Mouse (Mus musculus): ENCODE measurements around the gene Cog7. TPM values are rescaled to one million over a fixed set of nuclear protein-coding genes. Genes with fewer than 3 reads are reported as not detected.
A peak's percentile ranks its signal among the peaks of the same experiment; 100 is the strongest.

The Cog7 gene
- polyA plus RNA-seq, 1 experiment from 2014 or later, result 48.9 TPM

- in situ Hi-C loops (cut with MboI; ENCODE audit: low pct_unique_long_range_greater_than_20kb), result no loop called here
Observed at GRCm38 (mm10) chr7:121955802-121956201, 25.7 kb downstream of the Cog7 start.

GRCm38 (mm10) chr7:121954891-121955669, 26.4 kb downstream of the Cog7 start:
- no peak for ATAC-seq
- H3K27me3 ChIP-seq, result no peaks in the 10 kb centered on the region
- no peak for TF ChIP-seq CTCF (IDR thresholded peaks at IDR 0.05)
- CTCF ChIA-PET, result interaction anchor here (2.6 to 3.3 kb wide), 2 partner anchors 9 to 221 kb away, joined by 11 to 15 read pairs; partner anchors contain the start of gene Scnn1g
- DNase-seq (ENCODE audit: low read depth, low spot score), result no peak
- in situ Hi-C loops (cut with MboI; ENCODE audit: low pct_unique_long_range_greater_than_20kb), result no loop called here
- POLR2A ChIA-PET, result interaction anchor here (0.8 kb wide), 1 partner anchor 12 kb away, joined by 3 read pairs; no protein-coding TSS in a partner anchor

More at GRCm38 (mm10) chr7:121955802-121956201, 25.7 kb downstream of the Cog7 start:
- ATAC-seq (no peak), DNase-seq (ENCODE audit: low read depth, low spot score) (no peak)
- ChIA-PET POLR2A (interaction anchor here (0.8 kb wide), 1 partner anchor 13 kb away, joined by 3 read pairs; no protein-coding TSS in a partner anchor), CTCF (interaction anchor here (2.6 to 3.3 kb wide), 2 partner anchors 8 to 222 kb away, joined by 11 to 15 read pairs; partner anchors contain the start of gene Scnn1g)
- TF ChIP-seq CTCF (IDR thresholded peaks at IDR 0.05), result no peak
- no peaks in the 10 kb centered on the region for H3K27me3 ChIP-seq

- POLR2A ChIA-PET, result interaction anchor here (0.8 to 1.2 kb wide), 2 partner anchors 16 to 164 kb away, joined by 3 to 4 read pairs; no protein-coding TSS in a partner anchor
- no peak for DNase-seq (ENCODE audit: low read depth, low spot score)
- TF ChIP-seq CTCF (IDR thresholded peaks at IDR 0.05), result no peak
- H3K27me3 ChIP-seq, result no peaks in the 10 kb centered on the region
- peak; percentile 54 for ATAC-seq
- in situ Hi-C loops (cut with MboI; ENCODE audit: low pct_unique_long_range_greater_than_20kb), result loop anchor here (25.0 kb wide), 1 partner anchor 910 kb away; the partner anchor contains the start of gene Mettl9
- CTCF ChIA-PET, result interaction anchor here (0.7 to 1.7 kb wide), 3 partner anchors 13 to 120 kb away, joined by 3 to 4 read pairs (median 4); no protein-coding TSS in a partner anchor
Observed at GRCm38 (mm10) chr7:121947513-121947912, 34.0 kb downstream of the Cog7 start.

- DNase-seq (ENCODE audit: low read depth, low spot score), result no peak
- ATAC-seq, result no peak
- H3K27me3 ChIP-seq, result no peaks in the 10 kb centered on the region
- CTCF ChIA-PET, result interaction anchor here (1.1 to 1.7 kb wide), 3 partner anchors 18 to 212 kb away, joined by 3 to 8 read pairs (median 6); partner anchors contain the start of gene Scnn1g
- in situ Hi-C loops (cut with MboI; ENCODE audit: low pct_unique_long_range_greater_than_20kb), result loop anchor here (25.0 kb wide), 1 partner anchor 909 kb away; the partner anchor contains the start of gene Mettl9
- no peak for TF ChIP-seq CTCF (IDR thresholded peaks at IDR 0.05)
- POLR2A ChIA-PET, result interaction anchor here (1.4 kb wide), 1 partner anchor 14 kb away, joined by 3 read pairs; no protein-coding TSS in a partner anchor
Observed at GRCm38 (mm10) chr7:121946196-121946595, 35.3 kb downstream of the Cog7 start.

GRCm38 (mm10) chr7:121942371-121942770, 39.1 kb downstream of the Cog7 start:
- ATAC-seq, result no peak
- in situ Hi-C loops (cut with MboI; ENCODE audit: low pct_unique_long_range_greater_than_20kb), result loop anchor here (25.0 kb wide), 1 partner anchor 905 kb away; the partner anchor contains the start of gene Mettl9
- ChIA-PET POLR2A (interaction anchor here (2.3 kb wide), 1 partner anchor 10 kb away, joined by 7 read pairs; no protein-coding TSS in a partner anchor), CTCF (interaction anchor here (0.7 to 3.5 kb wide), 9 partner anchors 11 to 208 kb away, joined by 3 to 14 read pairs (median 4); partner anchors contain the start of gene Scnn1g)
- TF ChIP-seq CTCF (IDR thresholded peaks at IDR 0.05), result no peak
- no peak for DNase-seq (ENCODE audit: low read depth, low spot score)
- H3K27me3 ChIP-seq, result no peaks in the 10 kb centered on the region

- ChIA-PET CTCF (interaction anchor here (0.9 to 3.5 kb wide), 6 partner anchors 11 to 208 kb away, joined by 3 to 14 read pairs (median 6); partner anchors contain the start of gene Scnn1g), POLR2A (interaction anchor here (2.3 kb wide), 1 partner anchor 10 kb away, joined by 7 read pairs; no protein-coding TSS in a partner anchor)
- ATAC-seq, result peak; percentile 51
- TF ChIP-seq CTCF (IDR thresholded peaks at IDR 0.05), result no peak
- no peaks in the 10 kb centered on the region for H3K27me3 ChIP-seq
- in situ Hi-C loops (cut with MboI; ENCODE audit: low pct_unique_long_range_greater_than_20kb), result loop anchor here (25.0 kb wide), 1 partner anchor 904 kb away; the partner anchor contains the start of gene Mettl9
- DNase-seq (ENCODE audit: low read depth, low spot score), result peak; percentile 84
Observed at GRCm38 (mm10) chr7:121941640-121942039, 39.9 kb downstream of the Cog7 start.

- no peak for DNase-seq (ENCODE audit: low read depth, low spot score)
- ChIA-PET POLR2A (interaction anchor here (2.3 kb wide), 1 partner anchor 9 kb away, joined by 7 read pairs; no protein-coding TSS in a partner anchor), CTCF (interaction anchor here (1.3 to 1.7 kb wide), 3 partner anchors 10 to 207 kb away, joined by 3 to 12 read pairs (median 7); partner anchors contain the start of gene Scnn1g)
- in situ Hi-C loops (cut with MboI; ENCODE audit: low pct_unique_long_range_greater_than_20kb), result loop anchor here (25.0 kb wide), 1 partner anchor 904 kb away; the partner anchor contains the start of gene Mettl9
- peak; percentile 10 for ATAC-seq
- no peaks in the 10 kb centered on the region for H3K27me3 ChIP-seq
- TF ChIP-seq CTCF (IDR thresholded peaks at IDR 0.05), result no peak
Observed at GRCm38 (mm10) chr7:121941016-121941415, 40.5 kb downstream of the Cog7 start.

GRCm38 (mm10) chr7:121939729-121940128, 41.8 kb downstream of the Cog7 start:
- in situ Hi-C loops (cut with MboI; ENCODE audit: low pct_unique_long_range_greater_than_20kb), result loop anchor here (25.0 kb wide), 1 partner anchor 902 kb away; the partner anchor contains the start of gene Mettl9
- ChIA-PET POLR2A (interaction anchor here (1.0 kb wide), 1 partner anchor 241 kb away, joined by 3 read pairs; no protein-coding TSS in a partner anchor), CTCF (interaction anchor here (1.5 to 2.1 kb wide), 2 partner anchors 10 to 11 kb away, joined by 3 to 5 read pairs; no protein-coding TSS in a partner anchor)
- DNase-seq (ENCODE audit: low read depth, low spot score), result no peak
- no peak for ATAC-seq
- H3K27me3 ChIP-seq, result no peaks in the 10 kb centered on the region
- no peak for TF ChIP-seq CTCF (IDR thresholded peaks at IDR 0.05)

- no peaks in the 10 kb centered on the region for H3K27me3 ChIP-seq
- POLR2A ChIA-PET, result interaction anchor here (1.0 kb wide), 1 partner anchor 240 kb away, joined by 3 read pairs; no protein-coding TSS in a partner anchor
Observed at GRCm38 (mm10) chr7:121939244-121939643, 42.3 kb downstream of the Cog7 start.

More at GRCm38 (mm10) chr7:121939244-121939643, 42.3 kb downstream of the Cog7 start:
- no peak for ATAC-seq
- CTCF ChIA-PET, result interaction anchor here (0.9 to 5.2 kb wide), 4 partner anchors 9 to 129 kb away, joined by 3 to 26 read pairs (median 4); no protein-coding TSS in a partner anchor
- DNase-seq (ENCODE audit: low read depth, low spot score), result no peak
- in situ Hi-C loops (cut with MboI; ENCODE audit: low pct_unique_long_range_greater_than_20kb), result loop anchor here (25.0 kb wide), 1 partner anchor 902 kb away; the partner anchor contains the start of gene Mettl9
- no peak for TF ChIP-seq CTCF (IDR thresholded peaks at IDR 0.05)
